Mouse (Mus musculus): ENCODE results near the gene Olfr803.

Olfr803 gene

GRCm38 (mm10) chr10:129694186-129694585 lies at the start of gene Olfr803:
Olfr803 (minus strand) TSS chr10:129694286.
- DNase-seq (ENCODE audit: low spot score in 2 of 2): no peak

DNA sequence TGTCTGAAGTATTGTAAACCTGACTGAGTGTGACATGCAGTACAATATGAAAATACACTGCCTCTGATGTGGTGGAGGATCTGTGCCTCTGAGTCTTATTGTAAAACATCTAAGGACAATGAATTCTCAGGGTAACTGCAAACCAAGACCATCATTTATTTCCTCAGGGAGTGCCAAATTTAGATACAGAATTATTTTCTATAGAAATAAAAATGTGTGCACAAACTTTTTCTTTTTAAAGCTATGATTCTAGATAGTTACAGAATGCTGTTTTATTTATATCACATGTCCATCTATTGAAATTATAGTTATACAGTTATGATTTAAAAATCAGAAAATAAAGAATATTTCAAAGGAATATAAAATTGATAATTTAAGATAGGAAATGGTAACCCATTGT lies 47.7 kb upstream of the Olfr803 start, which contains the start of gene Olfr806:
Olfr806 (minus strand) TSS at position 101 of the 400 bp plus-strand sequence.
- DNase-seq (ENCODE audit: low spot score in 2 of 2): no peak

DNA sequence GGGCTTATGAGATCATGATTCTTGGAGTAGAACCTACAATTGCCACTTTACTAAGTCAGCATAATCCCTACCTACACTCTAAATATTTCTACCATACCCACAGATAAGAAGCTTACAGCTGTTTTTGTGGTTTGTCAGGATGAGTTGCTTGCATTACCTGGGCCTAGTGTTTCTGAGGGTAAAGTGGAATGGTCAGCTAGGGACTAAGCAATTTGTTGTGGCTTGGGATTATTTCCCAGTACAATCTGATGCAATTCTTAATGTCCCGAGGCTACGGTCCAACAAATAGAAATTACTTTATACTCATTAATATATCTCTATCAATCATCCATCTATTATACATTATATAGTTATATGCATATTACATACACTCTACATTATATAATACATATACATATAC lies 35.2 kb upstream of the Olfr803 start, which contains the start of gene Olfr805:
Olfr805 (minus strand) TSS at position 101 of the 400 bp plus-strand sequence.
- DNase-seq (ENCODE audit: low spot score in 2 of 2): no peak

DNA sequence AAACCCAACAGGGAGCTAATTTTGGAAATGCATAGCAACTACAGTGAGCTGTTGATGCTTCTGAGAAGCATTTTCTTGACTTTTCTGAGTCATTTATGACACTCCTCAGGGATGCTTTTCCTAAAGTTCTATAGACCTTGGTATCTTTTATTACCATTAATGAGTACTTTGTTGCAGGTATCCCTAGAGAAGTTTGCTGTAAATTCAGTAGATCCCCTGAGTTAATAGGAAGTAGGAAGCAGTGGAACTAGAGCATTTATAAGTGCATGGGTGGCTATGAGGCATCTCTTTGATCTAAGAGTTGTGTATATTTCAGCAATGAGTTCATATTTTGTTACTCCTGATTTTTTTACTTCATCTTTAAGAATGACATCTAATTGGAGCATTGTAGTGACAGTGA lies 8.8 kb upstream of the Olfr803 start, which contains the start of gene Olfr804:
Olfr804 (plus strand) TSS at position 301 of the 400 bp plus-strand sequence.
- DNase-seq (ENCODE audit: low spot score in 2 of 2): no peak

DNA sequence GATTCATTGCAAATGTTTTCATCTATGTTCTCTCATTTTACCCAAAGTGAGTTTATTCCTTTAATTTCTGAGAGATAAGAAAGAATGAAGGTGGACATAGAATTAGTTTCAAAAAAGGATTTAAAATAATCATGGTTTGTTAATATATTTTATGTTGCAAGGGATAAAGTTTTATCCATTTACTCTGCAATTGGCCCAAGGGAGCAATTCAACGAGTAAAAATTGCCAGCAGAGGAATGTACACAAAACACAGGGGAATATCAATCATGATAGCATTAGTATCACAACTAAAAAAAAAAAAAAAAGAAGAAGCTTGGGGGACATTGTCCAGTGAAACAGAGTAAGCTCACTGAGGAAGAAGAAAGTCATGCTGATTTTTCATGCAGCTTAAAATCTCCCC lies 6.0 kb downstream of the Olfr803 start, which contains the start of gene Olfr802:
Olfr802 (minus strand) TSS at position 101 of the 400 bp plus-strand sequence.
- no peak for DNase-seq (ENCODE audit: low spot score in 2 of 2)

DNA sequence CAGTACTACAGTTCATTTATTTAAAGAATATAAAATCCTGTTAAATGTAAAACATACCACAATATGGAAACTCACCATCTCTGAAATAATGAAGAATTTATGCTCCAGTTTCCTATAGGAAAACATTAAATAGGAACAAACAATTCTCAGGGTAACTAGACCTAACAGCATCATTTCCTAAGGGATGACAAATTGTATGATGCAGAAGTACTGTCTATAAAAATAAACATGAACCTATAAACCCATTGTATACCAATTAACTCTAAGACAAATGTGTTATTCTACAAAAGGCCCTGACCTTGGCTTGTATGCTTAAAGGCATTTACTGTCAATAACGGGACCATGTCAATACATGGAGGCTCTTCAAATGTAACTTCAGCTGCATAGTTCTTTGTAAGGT lies 20.3 kb downstream of the Olfr803 start, which contains the start of gene Olfr801:
Olfr801 (minus strand) TSS at position 101 of the 400 bp plus-strand sequence.
- no peak for DNase-seq (ENCODE audit: low spot score in 2 of 2)

- no peak for DNase-seq (ENCODE audit: low spot score in 2 of 2)
These were observed 36.7 kb downstream of the Olfr803 start, which contains the start of gene Olfr800 for GRCm38 (mm10) chr10:129657394-129657793. Olfr800 (plus strand) TSS chr10:129657694.

- DNase-seq (ENCODE audit: low spot score in 2 of 2): no peak
These were observed 42.3 kb downstream of the Olfr803 start for GRCm38 (mm10) chr10:129651763-129652162.
